Mouse (Mus musculus): ENCODE measurements at regions not wholly inside any gene's neighbourhood (a gene's known extent, or its start where the extent isn't known, plus 50 kb on each side); places are given as distances from the start of the nearest gene placed in this dataset.

- dilution Hi-C loops (cut with MboI; ENCODE audit: extremely low pct_ligation_motif_present, extremely low pct_unique_long_range_greater_than_20kb, low sequenced_read_pairs) (no loop called here), in situ Hi-C loops (cut with MboI; ENCODE audit: low pct_ligation_motif_present, low pct_unique_long_range_greater_than_20kb, low sequenced_read_pairs) (no loop called here)
- no peak overlapping the region for H3K27ac ChIP-seq (ENCODE audit: insufficient read depth, low read depth)
- H3K9me3 ChIP-seq (replicated peaks; ENCODE audit: low read length), result peaks cover 36% of the 10 kb centered on the region
- no peaks in the 10 kb centered on the region for H3K36me3 ChIP-seq (replicated peaks in 1 of 2; ENCODE audit: control insufficient read depth in 1 of 2, insufficient read depth in 1 of 2, low read length in 1 of 2)
- DNase-seq (ENCODE audit: extremely low read depth), result no peak
- H3K4me2 ChIP-seq (ENCODE audit: insufficient read depth, low read depth, poor library complexity, severe bottlenecking), result no peak overlapping the region
- H3K9ac ChIP-seq (ENCODE audit: insufficient read depth, low read depth), result no peak overlapping the region
- H3K4me1 ChIP-seq (ENCODE audit: control insufficient read depth in 1 of 2, insufficient read depth in 2 of 2), result no peaks in the 10 kb centered on the region
- TF ChIP-seq MAFK (IDR thresholded peaks at IDR 0.05; ENCODE audit: insufficient replicate concordance, low read length) (no peak), UBTF (IDR thresholded peaks at IDR 0.05; ENCODE audit: low read depth, low read length) (no peak), ZKSCAN1 (IDR thresholded peaks at IDR 0.05; ENCODE audit: borderline replicate concordance, low read depth, low read length) (no peak), ETS1 (conservative IDR thresholded peaks at IDR 0.05; ENCODE audit: low read depth, low read length) (no peak), NRF1 (IDR thresholded peaks at IDR 0.05; ENCODE audit: low read depth, low read length) (no peak), SIN3A (IDR thresholded peaks at IDR 0.05; ENCODE audit: low read length) (no peak), MAZ (IDR thresholded peaks at IDR 0.05; ENCODE audit: low read depth, low read length) (no peak)
- H3K27me3 ChIP-seq (replicated peaks), result no peaks in the 10 kb centered on the region
- H3K79me2 ChIP-seq (replicated peaks; ENCODE audit: control insufficient read depth, extremely low read depth, insufficient read depth, poor library complexity, severe bottlenecking), result no peaks in the 10 kb centered on the region
- no peak overlapping the region for H3K4me3 ChIP-seq (replicated peaks in 1 of 3; ENCODE audit: low read depth in 2 of 3, low read length in 2 of 3, poor library complexity in 1 of 3)
Measured at GRCm38 (mm10) chr14:105589751-105590150, 306.9 kb downstream of the Spry2 start.

GRCm38 (mm10) chr14:105589261-105589660 is 307.4 kb downstream of the Spry2 start:
- Histone ChIP-seq H3K9me3 (replicated peaks; ENCODE audit: low read length) (peaks cover 36% of the 10 kb centered on the region), H3K4me3 (replicated peaks in 1 of 3; ENCODE audit: low read depth in 2 of 3, low read length in 2 of 3, poor library complexity in 1 of 3) (no peak overlapping the region), H3K4me1 (ENCODE audit: control insufficient read depth in 1 of 2, insufficient read depth in 2 of 2) (no peaks in the 10 kb centered on the region), H3K79me2 (replicated peaks; ENCODE audit: control insufficient read depth, extremely low read depth, insufficient read depth, poor library complexity, severe bottlenecking) (no peaks in the 10 kb centered on the region), H3K9ac (ENCODE audit: insufficient read depth, low read depth) (no peak overlapping the region), H3K36me3 (replicated peaks in 1 of 2; ENCODE audit: control insufficient read depth in 1 of 2, insufficient read depth in 1 of 2, low read length in 1 of 2) (no peaks in the 10 kb centered on the region), H3K27ac (ENCODE audit: insufficient read depth, low read depth) (no peak overlapping the region), H3K27me3 (replicated peaks) (no peaks in the 10 kb centered on the region), H3K4me2 (ENCODE audit: insufficient read depth, low read depth, poor library complexity, severe bottlenecking) (no peak overlapping the region)
- dilution Hi-C loops (cut with MboI; ENCODE audit: extremely low pct_ligation_motif_present, extremely low pct_unique_long_range_greater_than_20kb, low sequenced_read_pairs), result no loop called here
- TF ChIP-seq RAD21 (IDR thresholded peaks at IDR 0.05; ENCODE audit: low read depth, low read length) (no peak), PAX5 (IDR thresholded peaks at IDR 0.05; ENCODE audit: low read length) (no peak)
- in situ Hi-C loops (cut with MboI; ENCODE audit: low pct_ligation_motif_present, low pct_unique_long_range_greater_than_20kb, low sequenced_read_pairs), result no loop called here
- DNase-seq (ENCODE audit: extremely low read depth), result no peak

- Histone ChIP-seq H3K4me3 (replicated peaks in 1 of 3; ENCODE audit: low read depth in 2 of 3, low read length in 2 of 3, poor library complexity in 1 of 3) (no peak overlapping the region), H3K27ac (ENCODE audit: insufficient read depth, low read depth) (no peak overlapping the region), H3K27me3 (replicated peaks) (no peaks in the 10 kb centered on the region), H3K36me3 (replicated peaks in 1 of 2; ENCODE audit: control insufficient read depth in 1 of 2, insufficient read depth in 1 of 2, low read length in 1 of 2) (no peaks in the 10 kb centered on the region), H3K9ac (ENCODE audit: insufficient read depth, low read depth) (no peak overlapping the region), H3K9me3 (replicated peaks; ENCODE audit: low read length) (peaks cover 37% of the 10 kb centered on the region), H3K4me2 (ENCODE audit: insufficient read depth, low read depth, poor library complexity, severe bottlenecking) (no peak overlapping the region), H3K4me1 (ENCODE audit: control insufficient read depth in 1 of 2, insufficient read depth in 2 of 2) (no peaks in the 10 kb centered on the region), H3K79me2 (replicated peaks; ENCODE audit: control insufficient read depth, extremely low read depth, insufficient read depth, poor library complexity, severe bottlenecking) (no peaks in the 10 kb centered on the region)
- in situ Hi-C loops (cut with MboI; ENCODE audit: low pct_ligation_motif_present, low pct_unique_long_range_greater_than_20kb, low sequenced_read_pairs), result no loop called here
- TF ChIP-seq RAD21 (IDR thresholded peaks at IDR 0.05; ENCODE audit: low read depth, low read length) (no peak), E2F4 (IDR thresholded peaks at IDR 0.05; ENCODE audit: insufficient replicate concordance, low read depth, low read length) (no peak), GABPA (IDR thresholded peaks at IDR 0.05; ENCODE audit: insufficient replicate concordance, low read depth, low read length) (no peak), ZMIZ1 (IDR thresholded peaks at IDR 0.05; ENCODE audit: low read depth, low read length) (no peak), HCFC1 (IDR thresholded peaks at IDR 0.05; ENCODE audit: low read depth, low read length) (no peak), MAZ (IDR thresholded peaks at IDR 0.05; ENCODE audit: low read depth, low read length) (no peak), NELFE (IDR thresholded peaks at IDR 0.05; ENCODE audit: low read depth, low read length) (no peak), ZKSCAN1 (IDR thresholded peaks at IDR 0.05; ENCODE audit: borderline replicate concordance, low read depth, low read length) (no peak), RCOR1 (conservative IDR thresholded peaks at IDR 0.05; ENCODE audit: low read depth, low read length) (no peak), EP300 (IDR thresholded peaks at IDR 0.05; ENCODE audit: low read length) (no peak), CTCF (conservative IDR thresholded peaks at IDR 0.05 in 1 of 2, IDR thresholded peaks at IDR 0.05 in 1 of 2; ENCODE audit: low read depth in 2 of 2, low read length in 2 of 2) (no peak), MXI1 (IDR thresholded peaks at IDR 0.05; ENCODE audit: low read depth, low read length) (no peak), MEF2A (IDR thresholded peaks at IDR 0.05; ENCODE audit: borderline replicate concordance, low read depth, low read length) (no peak), JUN (IDR thresholded peaks at IDR 0.05; ENCODE audit: insufficient read depth, low read depth, low read length) (no peak), CHD1 (IDR thresholded peaks at IDR 0.05; ENCODE audit: low read depth, low read length) (no peak), CHD2 (IDR thresholded peaks at IDR 0.05; ENCODE audit: low read length) (no peak), MYC (IDR thresholded peaks at IDR 0.05; ENCODE audit: low read depth, low read length) (no peak)
- dilution Hi-C loops (cut with MboI; ENCODE audit: extremely low pct_ligation_motif_present, extremely low pct_unique_long_range_greater_than_20kb, low sequenced_read_pairs), result no loop called here
- DNase-seq (ENCODE audit: extremely low read depth), result no peak
Measured at GRCm38 (mm10) chr14:105588391-105589163, 308.0 kb downstream of the Spry2 start.

Measured in CH12.LX (cell line).